Mouse (Mus musculus): ENCODE measurements around the gene Eps15l1.

The Eps15l1 gene

GRCm38 (mm10) chr8:72421362-72422335 is at the start of gene Eps15l1:
TSS of gene Eps15l1 (minus strand) at chr8:72421460.
- peak; percentile 99 for DNase-seq (ENCODE audit: low spot score in 2 of 2)

GRCm38 (mm10) chr8:72470684-72471083 is 49.4 kb upstream of the Eps15l1 start:
- no peak for DNase-seq (ENCODE audit: low spot score in 2 of 2)

GRCm38 (mm10) chr8:72469984-72470383 is 48.7 kb upstream of the Eps15l1 start:
- no peak for DNase-seq (ENCODE audit: low spot score in 2 of 2)

DNA sequence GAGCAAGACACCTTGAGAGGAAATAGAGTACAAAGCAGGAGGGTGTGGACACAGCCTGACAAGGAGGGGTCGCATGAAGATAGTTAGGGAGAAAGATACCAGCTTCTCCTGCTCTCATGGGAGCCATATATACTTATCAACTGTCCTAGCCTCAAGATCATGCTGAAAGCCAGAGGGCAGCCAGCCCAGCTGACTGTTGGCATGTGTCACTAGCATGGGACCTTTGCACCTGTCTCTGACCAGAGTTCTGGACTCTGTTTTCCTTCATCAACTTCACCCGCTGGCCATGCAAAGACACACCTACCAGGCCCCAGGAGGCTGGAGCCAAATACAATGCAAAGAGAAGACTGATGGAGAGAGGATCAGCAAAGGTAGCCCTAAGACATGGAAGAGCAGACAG is 48.0 kb upstream of the Eps15l1 start:
- no peak for DNase-seq (ENCODE audit: low spot score in 2 of 2)

- DNase-seq (ENCODE audit: low spot score in 2 of 2) = no peak
Observed at GRCm38 (mm10) chr8:72464211-72464610, 43.0 kb upstream of the Eps15l1 start.

DNA sequence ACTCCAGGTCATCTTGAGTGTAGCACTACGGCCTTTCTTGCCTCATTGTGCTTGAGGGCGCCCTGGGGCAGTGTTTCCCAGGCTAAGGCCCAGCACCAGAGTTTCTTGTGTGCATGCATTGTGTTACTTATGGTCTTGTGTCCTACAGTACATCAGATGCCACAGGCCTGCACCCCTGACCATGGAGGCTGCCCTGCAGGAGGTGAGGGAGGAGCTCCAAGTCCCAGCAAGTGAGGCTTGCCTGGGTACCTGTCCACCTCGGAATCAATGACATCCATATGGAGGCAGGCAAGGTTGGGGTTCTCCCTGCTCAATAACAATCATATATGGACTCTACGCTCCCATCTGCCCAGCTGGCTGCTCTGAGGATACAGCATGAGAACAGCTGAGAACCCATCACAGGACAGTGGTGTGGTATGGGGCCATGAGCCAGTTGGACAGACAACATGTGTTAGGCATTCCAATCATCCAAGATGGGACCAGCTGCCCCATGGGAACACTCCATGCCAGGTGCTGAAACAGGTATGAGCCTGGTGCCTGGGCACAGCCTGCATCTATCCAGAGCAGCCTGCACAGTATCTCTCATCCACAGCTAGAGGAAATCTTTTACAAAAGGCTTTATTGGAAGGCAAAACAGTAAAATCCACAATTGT is 38.7 kb upstream of the Eps15l1 start:
- DNase-seq (ENCODE audit: low spot score in 2 of 2) = no peak

GRCm38 (mm10) chr8:72458457-72458856 is 37.2 kb upstream of the Eps15l1 start:
- DNase-seq (ENCODE audit: low spot score in 2 of 2) = no peak

GRCm38 (mm10) chr8:72457806-72458205 is 36.5 kb upstream of the Eps15l1 start:
- DNase-seq (ENCODE audit: low spot score in 2 of 2) = no peak

- DNase-seq (ENCODE audit: low spot score in 2 of 2) = no peak
Observed at GRCm38 (mm10) chr8:72455317-72455716, 34.1 kb upstream of the Eps15l1 start.

GRCm38 (mm10) chr8:72453904-72454303 is 32.6 kb upstream of the Eps15l1 start:
- DNase-seq (ENCODE audit: low spot score in 2 of 2) = no peak

- DNase-seq (ENCODE audit: low spot score in 2 of 2) = no peak
Observed at GRCm38 (mm10) chr8:72451516-72451915, 30.3 kb upstream of the Eps15l1 start.

GRCm38 (mm10) chr8:72445071-72445470 is 23.8 kb upstream of the Eps15l1 start:
- DNase-seq (ENCODE audit: low spot score in 2 of 2) = no peak

DNA sequence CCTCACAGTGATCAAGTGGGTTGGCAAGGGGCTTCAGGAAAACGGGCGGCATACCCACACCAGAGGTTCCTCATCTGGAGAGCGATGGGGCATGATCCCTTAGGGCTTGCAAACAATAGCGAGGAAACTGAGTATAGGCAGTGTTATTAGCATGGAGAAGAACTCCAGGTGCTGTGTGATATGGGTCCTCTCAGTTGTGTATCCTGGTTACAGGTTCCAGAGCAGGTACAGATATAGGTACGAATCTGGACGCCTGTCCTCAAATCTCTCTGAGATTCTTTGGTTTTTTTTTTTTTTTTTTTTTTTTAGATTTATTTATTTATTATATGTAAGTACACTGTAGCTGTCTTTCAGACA is 22.7 kb upstream of the Eps15l1 start:
- no peak for DNase-seq (ENCODE audit: low spot score in 2 of 2)

- DNase-seq (ENCODE audit: low spot score in 2 of 2) = peak; percentile 99
Observed at GRCm38 (mm10) chr8:72443338-72443993, 22.2 kb upstream of the Eps15l1 start, which contains the start of the genes Calr3 and 1700030K09Rik. TSS of gene Calr3 (minus strand) at chr8:72443870. TSS of gene 1700030K09Rik (plus strand) at chr8:72443880.

DNA sequence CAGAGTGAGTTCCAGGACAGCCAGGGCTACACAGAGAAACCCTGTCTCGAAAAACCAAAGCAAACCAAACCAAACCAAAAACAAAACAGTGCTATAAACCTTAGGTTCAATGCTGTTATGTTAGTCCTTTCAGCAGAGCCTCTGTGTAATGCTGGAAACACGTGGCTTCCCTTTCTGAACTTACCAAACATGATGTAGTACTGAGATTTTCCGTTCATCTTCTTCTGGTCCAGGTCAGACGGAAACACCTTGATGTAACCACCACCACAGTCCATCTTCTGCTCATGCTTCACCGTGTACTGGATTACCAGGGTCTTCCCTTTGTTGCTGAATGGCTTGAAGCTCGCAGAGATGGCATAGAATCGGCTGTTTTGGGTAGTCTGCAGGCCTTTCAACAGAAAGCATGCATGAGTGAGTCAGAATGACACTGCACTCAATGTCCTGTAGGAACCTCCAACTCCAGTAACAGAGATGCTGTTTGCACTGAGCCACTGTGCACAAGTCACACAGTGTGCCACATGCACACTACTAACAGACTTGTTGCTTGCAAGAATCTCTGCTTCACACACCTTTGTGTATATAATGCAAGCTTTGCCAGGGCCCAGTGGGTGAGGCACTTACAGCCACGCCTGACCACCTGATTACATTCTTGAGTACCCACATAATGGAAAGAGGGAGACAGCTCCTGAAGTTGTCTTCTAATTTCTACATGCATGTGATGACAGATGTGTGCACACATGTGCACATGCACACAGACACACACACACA is 17.2 kb upstream of the Eps15l1 start:
- DNase-seq (ENCODE audit: low spot score in 2 of 2) = no peak

GRCm38 (mm10) chr8:72434952-72435351 is 13.7 kb upstream of the Eps15l1 start:
- no peak for DNase-seq (ENCODE audit: low spot score in 2 of 2)

GRCm38 (mm10) chr8:72429676-72430075 is 8.4 kb upstream of the Eps15l1 start:
- no peak for DNase-seq (ENCODE audit: low spot score in 2 of 2)

GRCm38 (mm10) chr8:72422926-72423325 is 1.7 kb upstream of the Eps15l1 start:
- no peak for DNase-seq (ENCODE audit: low spot score in 2 of 2)

GRCm38 (mm10) chr8:72420571-72421361 is 494 bp downstream of the Eps15l1 start:
- no peak for DNase-seq (ENCODE audit: low spot score in 2 of 2)

DNA sequence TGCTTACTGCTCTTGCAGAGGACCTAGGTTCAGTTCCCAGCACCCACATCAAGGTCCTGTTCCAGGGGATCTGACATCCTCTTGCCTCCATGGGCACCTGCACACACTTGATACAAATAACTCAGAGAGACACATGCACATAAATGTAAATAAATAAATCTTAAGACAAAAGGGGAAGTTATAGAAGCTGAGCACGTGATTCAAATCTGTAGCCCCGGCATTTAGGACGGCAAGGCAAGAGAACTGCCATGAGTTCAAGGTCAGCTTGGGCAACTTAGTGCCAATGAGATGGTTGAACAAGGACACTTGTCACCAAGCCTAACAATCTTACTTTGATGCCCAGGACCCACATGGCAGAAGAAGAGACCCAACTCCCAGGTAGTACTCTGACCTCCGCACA is 3.2 kb downstream of the Eps15l1 start:
- no peak for DNase-seq (ENCODE audit: low spot score in 2 of 2)

GRCm38 (mm10) chr8:72415252-72415651 is 6.0 kb downstream of the Eps15l1 start:
- DNase-seq (ENCODE audit: low spot score in 2 of 2) = no peak
